In the genomic region with DNA sequence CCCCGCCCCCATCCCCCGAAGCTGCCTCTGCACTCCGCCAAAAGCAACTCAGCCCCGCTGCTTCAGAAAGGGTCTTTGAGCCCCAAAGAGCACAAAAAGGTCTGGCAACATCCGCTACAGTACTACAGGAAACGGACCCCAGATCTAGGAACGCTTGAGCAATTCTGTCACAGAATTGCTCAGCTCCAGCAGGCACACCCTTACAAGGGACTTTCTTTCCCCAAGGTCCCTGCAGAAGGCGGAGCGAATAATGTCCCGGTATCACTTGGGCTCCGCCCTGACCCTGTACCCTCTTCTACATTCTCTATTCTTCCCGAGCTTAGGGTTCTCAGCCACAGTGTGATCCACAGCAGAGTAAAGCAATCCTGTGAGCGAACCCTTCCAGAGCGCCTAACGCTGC, we compare ENCODE assay signal across 8 mouse cellular contexts. TPM values are rescaled to one million over a fixed set of nuclear protein-coding genes. Genes with fewer than 3 reads are reported as not detected.
DNase-seq lines count a peak whose midpoint lies in the region; ATAC-seq and TF ChIP-seq lines count a peak whose summit lies in the region.

No protein-coding gene starts in this region.

- H3K4me1 ChIP-seq in ES-Bruce4 (ENCODE audit: control insufficient read depth, insufficient read depth, low read length): no peaks in the 10 kb centered on the region
- no peaks in the 10 kb centered on the region for H3K4me1 ChIP-seq in heart, embryonic 11.5 days (ENCODE audit: control insufficient read depth, insufficient read depth, low read length)
- H3K4me1 ChIP-seq in liver, embryonic 12.5 days: peaks cover 46% of the 10 kb centered on the region
- peaks cover 15% of the 10 kb centered on the region for H3K4me1 ChIP-seq in neural tube, embryonic 15.5 days

- WGBS in heart, embryonic 11.5 days (ENCODE audit: insufficient replicate concordance): 16% methylated on average over 15 of the region's 15 CpGs
- 10% methylated on average over 15 of the region's 15 CpGs for WGBS in liver, embryonic 12.5 days (ENCODE audit: insufficient replicate concordance)
- 35% methylated on average over 14 of the region's 15 CpGs for WGBS in neural tube, embryonic 15.5 days

- H3K36me3 ChIP-seq in ES-Bruce4 (ENCODE audit: control insufficient read depth, insufficient read depth, low read length, poor library complexity, severe bottlenecking): peaks cover 17% of the 10 kb centered on the region
- peaks cover 6% of the 10 kb centered on the region; the same call in 1 of the 2 replicates for H3K36me3 ChIP-seq in heart, embryonic 11.5 days (ENCODE audit: control insufficient read depth, insufficient read depth, low read length)
- peaks cover 15% of the 10 kb centered on the region for H3K36me3 ChIP-seq in liver, embryonic 12.5 days
- H3K36me3 ChIP-seq in neural tube, embryonic 15.5 days: peaks cover 10% of the 10 kb centered on the region

- TF ChIP-seq EP300 in ES-Bruce4 (IDR thresholded peaks at IDR 0.05; ENCODE audit: insufficient read depth, low read depth, low read length): no peak

- intact Hi-C loops in gastrocnemius, adult 2 months (cut with DNase I): loop anchor here (5.0 to 10.0 kb wide), 6 partner anchors 129 to 452 kb away; partner anchors contain the start of genes Fam3a, G6pdx, Hcfc1 and Ikbkg

- peak overlapping the region; percentile 57 for H3K4me2 ChIP-seq in heart, embryonic 11.5 days
- H3K4me2 ChIP-seq in liver, embryonic 12.5 days: peak overlapping the region; percentile 85
- peak overlapping the region; percentile 60 for H3K4me2 ChIP-seq in neural tube, embryonic 15.5 days

- no peak for TF ChIP-seq CTCF in gastrocnemius, adult 2 months (IDR thresholded peaks at IDR 0.05)
- no peak for TF ChIP-seq CTCF in ES-Bruce4 (IDR thresholded peaks at IDR 0.05; ENCODE audit: low read depth, low read length)

- peak; percentile 41 for DNase-seq in gastrocnemius, adult 2 months
- DNase-seq in gastrocnemius, postnatal 10 days: no peak
- DNase-seq in urinary bladder, postnatal 25 days (ENCODE audit: low spot score): no peak
- no peak for DNase-seq in c-Kit-positive CD71-positive TER-119-positive erythroid progenitor cells, embryonic 14.5 days (ENCODE audit: low spot score)

- peak overlapping the region; percentile 81 for H3K4me3 ChIP-seq in gastrocnemius, adult 2 months
- peak overlapping the region; percentile 84 for H3K4me3 ChIP-seq in ES-Bruce4 (ENCODE audit: low read depth, low read length)
- H3K4me3 ChIP-seq in heart, embryonic 11.5 days (ENCODE audit: low read depth, low read length): peak overlapping the region; percentile 59
- H3K4me3 ChIP-seq in liver, embryonic 12.5 days: peak overlapping the region; percentile 61
- peak overlapping the region; percentile 54 for H3K4me3 ChIP-seq in neural tube, embryonic 15.5 days (replicated peaks)

- H3K27me3 ChIP-seq in ES-Bruce4 (ENCODE audit: control insufficient read depth, insufficient read depth, low read length, poor library complexity, severe bottlenecking): no peaks in the 10 kb centered on the region
- H3K27me3 ChIP-seq in heart, embryonic 11.5 days (ENCODE audit: control insufficient read depth, insufficient read depth, low read length): no peaks in the 10 kb centered on the region
- peaks cover 19% of the 10 kb centered on the region for H3K27me3 ChIP-seq in liver, embryonic 12.5 days (replicated peaks)
- no peaks in the 10 kb centered on the region for H3K27me3 ChIP-seq in neural tube, embryonic 15.5 days (replicated peaks)

- 0 out of 2 replicates have a peak overlapping the region, but pooled peaks have one; percentile 37 for H3K9ac ChIP-seq in ES-Bruce4 (ENCODE audit: low read depth, poor library complexity, severe bottlenecking)
- peak overlapping the region; percentile 68 for H3K9ac ChIP-seq in heart, embryonic 11.5 days (ENCODE audit: low read depth, low read length)
- peak overlapping the region; percentile 67 for H3K9ac ChIP-seq in liver, embryonic 12.5 days
- peak overlapping the region; percentile 41 for H3K9ac ChIP-seq in neural tube, embryonic 15.5 days (replicated peaks)

- TF ChIP-seq POLR2A in ES-Bruce4 (IDR thresholded peaks at IDR 0.05; ENCODE audit: insufficient read depth, low read length): no peak

- H3K27ac ChIP-seq in gastrocnemius, adult 2 months: peak overlapping the region; percentile 90
- no peak overlapping the region for H3K27ac ChIP-seq in ES-Bruce4 (ENCODE audit: insufficient read depth, low read length)
- peak overlapping the region; percentile 78 for H3K27ac ChIP-seq in heart, embryonic 11.5 days (ENCODE audit: low read depth, low read length)
- peak overlapping the region; percentile 70 for H3K27ac ChIP-seq in liver, embryonic 12.5 days
- peak overlapping the region; percentile 73; the same call in 1 of the 2 replicates for H3K27ac ChIP-seq in neural tube, embryonic 15.5 days (replicated peaks)

- H3K9me3 ChIP-seq in ES-Bruce4 (replicated peaks; ENCODE audit: control insufficient read depth, insufficient read depth, low read length, poor library complexity, severe bottlenecking): no peaks in the 10 kb centered on the region
- H3K9me3 ChIP-seq in heart, embryonic 11.5 days (replicated peaks; ENCODE audit: control insufficient read depth, low read length): no peaks in the 10 kb centered on the region
- H3K9me3 ChIP-seq in liver, embryonic 12.5 days (replicated peaks): no peaks in the 10 kb centered on the region
- H3K9me3 ChIP-seq in neural tube, embryonic 15.5 days (replicated peaks): no peaks in the 10 kb centered on the region

- ATAC-seq in heart, embryonic 11.5 days (replicated peaks; ENCODE audit: insufficient number of reproducible peaks, low FRiP score, low TSS enrichment): peak; percentile 40; the same call in 1 of the 2 replicates
- peak; percentile 23 for ATAC-seq in liver, embryonic 12.5 days
- ATAC-seq in neural tube, embryonic 15.5 days (ENCODE audit: low FRiP score): peak; percentile 17; the same call in 1 of the 2 replicates

RNA-seq across cellular contexts. Expression of gene Flna, which starts 2.9 kb away (rescaled TPM):
- 10 to 100 TPM; 32.3 to 48.3 TPM for total RNA-seq in gastrocnemius, adult 2 months (2021)
- total RNA-seq in gastrocnemius, postnatal 10 days (2021): 100 to 1,000 TPM; 113 to 163 TPM
- 288 and 325 TPM in 2 replicates for polyA plus RNA-seq in ES-Bruce4 (2011; ENCODE audit: insufficient read depth, insufficient read length, low read depth, missing spikeins)
- polyA plus RNA-seq in heart, embryonic 11.5 days (2014; fragmentation: Nextera tagmentation; extraction: Ambion mirVana): 170 and 219 TPM in 2 replicates
- polyA plus RNA-seq in liver, embryonic 12.5 days (2016; fragmentation: Nextera tagmentation; extraction: Ambion mirVana): 79.2 and 80.1 TPM in 2 replicates
- 67.3 and 100 TPM in 2 replicates for polyA plus RNA-seq in neural tube, embryonic 15.5 days (2015; fragmentation: Nextera tagmentation; extraction: Ambion mirVana)

RNA-seq across cellular contexts. Expression of gene Emd, which starts 7.8 kb away (rescaled TPM):
- total RNA-seq in gastrocnemius, adult 2 months (2021): 10 to 100 TPM; 25.7 to 30.3 TPM
- total RNA-seq in gastrocnemius, postnatal 10 days (2021): 10 to 100 TPM; 23.3 to 25.2 TPM
- 154 and 169 TPM in 2 replicates for polyA plus RNA-seq in ES-Bruce4 (2011; ENCODE audit: insufficient read depth, insufficient read length, low read depth, missing spikeins)
- polyA plus RNA-seq in heart, embryonic 11.5 days (2014; fragmentation: Nextera tagmentation; extraction: Ambion mirVana): 16.7 and 22.3 TPM in 2 replicates
- polyA plus RNA-seq in liver, embryonic 12.5 days (2016; fragmentation: Nextera tagmentation; extraction: Ambion mirVana): 10.1 and 11.6 TPM in 2 replicates
- 13.2 and 17.9 TPM in 2 replicates for polyA plus RNA-seq in neural tube, embryonic 15.5 days (2015; fragmentation: Nextera tagmentation; extraction: Ambion mirVana)

RNA-seq across cellular contexts. Expression of gene Rpl10, which starts 23.9 kb away (rescaled TPM):
- total RNA-seq in gastrocnemius, adult 2 months (2021): 100 to 1,000 TPM; 165 to 212 TPM
- 100 to 1,000 TPM; 163 to 167 TPM for total RNA-seq in gastrocnemius, postnatal 10 days (2021)
- polyA plus RNA-seq in ES-Bruce4 (2011; ENCODE audit: insufficient read depth, insufficient read length, low read depth, missing spikeins): 239 and 288 TPM in 2 replicates
- 532 and 534 TPM in 2 replicates for polyA plus RNA-seq in heart, embryonic 11.5 days (2014; fragmentation: Nextera tagmentation; extraction: Ambion mirVana)
- 624 and 688 TPM in 2 replicates for polyA plus RNA-seq in liver, embryonic 12.5 days (2016; fragmentation: Nextera tagmentation; extraction: Ambion mirVana)
- 436 and 510 TPM in 2 replicates for polyA plus RNA-seq in neural tube, embryonic 15.5 days (2015; fragmentation: Nextera tagmentation; extraction: Ambion mirVana)

RNA-seq across cellular contexts. Expression of gene Taz, which starts 35.0 kb away (rescaled TPM):
- 10 to 100 TPM; 48.5 to 48.7 TPM for total RNA-seq in gastrocnemius, adult 2 months (2021)
- 10 to 100 TPM; 41.7 to 47.4 TPM for total RNA-seq in gastrocnemius, postnatal 10 days (2021)
- 27.6 and 30.5 TPM in 2 replicates for polyA plus RNA-seq in ES-Bruce4 (2011; ENCODE audit: insufficient read depth, insufficient read length, low read depth, missing spikeins)
- 49.1 and 58.2 TPM in 2 replicates for polyA plus RNA-seq in heart, embryonic 11.5 days (2014; fragmentation: Nextera tagmentation; extraction: Ambion mirVana)
- 33.4 and 36.5 TPM in 2 replicates for polyA plus RNA-seq in liver, embryonic 12.5 days (2016; fragmentation: Nextera tagmentation; extraction: Ambion mirVana)
- 84.0 and 87.7 TPM in 2 replicates for polyA plus RNA-seq in neural tube, embryonic 15.5 days (2015; fragmentation: Nextera tagmentation; extraction: Ambion mirVana)

RNA-seq across cellular contexts. Expression of gene Dnase1l1, which starts 35.4 kb away (rescaled TPM):
- 100 to 1,000 TPM in 1 of 2 experiments, 10 to 100 TPM in 1; 98.0 to 105 TPM for total RNA-seq in gastrocnemius, adult 2 months (2021)
- total RNA-seq in gastrocnemius, postnatal 10 days (2021): 10 to 100 TPM; 62.8 to 69.4 TPM
- 3.9 and 5.9 TPM in 2 replicates for polyA plus RNA-seq in ES-Bruce4 (2011; ENCODE audit: insufficient read depth, insufficient read length, low read depth, missing spikeins)
- 10.5 and 11.5 TPM in 2 replicates for polyA plus RNA-seq in heart, embryonic 11.5 days (2014; fragmentation: Nextera tagmentation; extraction: Ambion mirVana)
- 19.8 and 21.6 TPM in 2 replicates for polyA plus RNA-seq in liver, embryonic 12.5 days (2016; fragmentation: Nextera tagmentation; extraction: Ambion mirVana)
- polyA plus RNA-seq in neural tube, embryonic 15.5 days (2015; fragmentation: Nextera tagmentation; extraction: Ambion mirVana): 5.1 and 7.8 TPM in 2 replicates
